Mouse (Mus musculus) cerebral cortex, adult 2 months (tissue): ENCODE measurements around the gene Rbm4b.

Experiments used
- WGBS: fragments of 180-500 bp; shearing (Covaris S2); methylation state at CpG from one replicate; pipeline ENCODE4 v1.1.7; 2018; 5-methylcytosine and 5-hydroxymethylcytosine counted together

Gene Rbm4b

DNA sequence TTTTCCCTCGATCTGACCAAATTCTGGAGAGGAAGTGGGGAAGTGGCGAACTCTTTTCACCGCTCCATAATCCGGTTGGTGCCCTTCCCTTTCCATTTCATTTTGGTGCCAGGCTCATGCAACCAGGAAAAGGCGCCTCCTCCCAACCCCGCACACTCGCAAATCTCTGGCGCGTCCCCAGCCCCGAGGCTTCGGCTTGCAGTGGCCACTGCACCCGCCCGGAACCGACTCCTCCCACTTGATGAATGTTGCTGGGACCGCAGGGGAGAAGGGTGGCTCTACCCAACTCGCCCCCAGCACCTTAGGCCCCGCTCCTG, 54.4 kb downstream of the Rbm4b start:
- 0% methylated on average over 17 of the region's 17 CpGs for WGBS

DNA sequence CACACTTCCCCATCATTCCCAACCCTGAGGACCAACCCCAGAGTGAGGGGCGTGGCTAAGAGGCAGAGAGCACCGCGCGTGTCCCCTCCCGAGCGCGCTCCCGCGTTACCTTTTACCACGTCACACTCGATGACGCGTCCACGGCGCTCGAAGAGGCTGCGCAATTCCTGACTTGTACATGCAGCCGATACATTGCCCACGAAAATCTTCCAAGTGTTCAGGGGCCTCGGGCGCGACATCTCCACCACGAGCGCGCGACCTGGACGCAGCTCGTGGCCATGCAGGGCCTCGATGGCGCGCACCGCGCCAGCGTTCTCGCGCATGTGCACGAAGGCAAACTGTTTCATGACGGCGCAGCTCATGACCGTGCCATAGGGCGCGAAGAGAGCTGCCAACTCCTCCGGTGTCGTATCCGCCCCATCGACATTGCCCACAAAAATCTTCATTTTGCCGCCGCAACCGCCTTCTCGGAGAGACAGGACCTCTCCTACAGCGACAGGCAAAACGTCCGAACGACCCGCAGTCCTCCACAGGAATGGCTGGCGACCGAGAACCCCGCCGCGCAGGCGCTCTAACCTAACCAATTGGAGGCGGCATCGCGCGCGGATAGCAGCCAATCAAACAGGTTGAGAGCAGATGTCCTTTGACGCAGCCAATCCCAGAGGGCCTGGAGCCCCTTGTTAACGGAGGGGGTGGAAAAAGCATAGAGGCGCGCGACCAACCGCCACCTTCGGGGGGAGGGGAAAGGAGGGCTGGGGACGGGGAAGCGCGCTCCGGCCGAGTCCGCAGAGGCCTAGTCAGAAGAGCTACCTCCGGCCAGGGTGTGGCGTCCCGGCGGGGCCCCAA, 55.0 kb downstream of the Rbm4b start, which contains the start of the genes Gm21992 and Rbm14:
Gene Gm21992, minus strand, starts transcription at position 550 of the 846 bp plus-strand sequence.
Gene Rbm14, minus strand, starts transcription at position 572 of the 846 bp plus-strand sequence.
- under 1% methylated on average over 83 of the region's 83 CpGs for WGBS

DNA sequence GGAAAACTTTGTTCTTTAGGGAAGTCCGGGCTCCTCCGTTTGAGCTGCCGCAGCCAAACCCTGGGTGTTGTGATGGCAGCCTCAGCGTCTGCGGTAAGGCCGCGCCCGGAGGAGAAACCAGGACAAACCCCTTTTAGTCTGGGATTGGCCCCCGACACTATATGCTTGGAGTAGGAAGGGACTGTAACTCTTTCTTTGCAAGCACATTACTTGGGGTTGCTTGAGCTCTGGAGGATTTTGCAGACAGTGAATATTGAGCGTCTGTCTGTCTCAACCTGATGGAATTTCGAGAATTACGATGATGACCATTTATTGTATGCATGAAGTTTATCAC, 55.6 kb downstream of the Rbm4b start:
- whole genome bisulfite sequencing = 1% methylated on average over 12 of the region's 12 CpGs

DNA sequence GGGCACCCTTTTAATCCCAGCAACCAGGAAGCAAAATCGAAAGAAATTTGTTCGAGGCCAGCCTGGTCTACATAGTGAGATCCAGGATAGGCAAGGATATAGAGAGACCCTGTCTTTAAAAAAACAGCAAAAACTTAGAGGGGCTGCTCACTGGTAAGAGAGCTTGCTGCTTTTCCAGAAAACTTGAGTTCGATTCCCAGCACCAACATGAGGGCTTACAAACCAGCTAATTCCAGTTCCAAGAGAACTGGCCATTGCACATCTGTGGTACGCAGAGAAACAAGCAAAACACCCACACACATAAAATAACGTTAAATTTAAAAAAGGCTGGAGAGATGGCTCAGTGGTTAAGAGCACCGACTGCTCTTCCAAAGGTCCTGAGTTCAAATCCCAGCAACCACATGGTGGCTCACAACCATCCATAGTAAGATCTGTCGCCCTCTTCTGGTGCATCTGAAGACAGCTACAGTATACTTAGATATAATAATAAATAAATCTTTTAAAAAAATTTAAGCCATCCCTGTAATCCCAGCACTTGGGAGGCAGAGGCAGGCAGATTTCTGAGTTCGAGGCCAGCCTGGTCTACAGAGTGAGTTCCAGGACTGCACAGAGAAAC, 56.1 kb downstream of the Rbm4b start:
- 77% methylated on average over 8 of the region's 8 CpGs for WGBS

DNA sequence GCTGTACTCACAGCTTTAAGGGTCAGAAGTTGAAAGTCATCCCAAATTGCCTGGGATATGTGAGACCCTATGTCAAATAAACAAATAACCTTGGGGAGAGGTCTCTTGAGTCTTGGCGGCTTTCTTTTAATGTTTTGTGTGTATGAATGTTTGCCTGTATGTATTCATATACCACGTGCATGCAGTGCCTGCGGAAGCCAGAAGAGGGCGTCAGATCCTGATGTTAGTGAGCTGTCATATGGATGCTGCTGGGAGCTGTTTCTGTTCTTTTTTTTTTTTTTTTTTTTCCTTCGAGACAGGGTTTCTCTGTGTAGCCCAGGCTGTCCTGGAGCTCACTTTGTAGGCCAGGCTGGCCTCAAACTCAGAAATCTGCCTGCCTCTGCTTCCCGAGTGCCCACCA, 56.7 kb downstream of the Rbm4b start:
- WGBS = 83% methylated on average over 6 of the region's 6 CpGs
